Mouse (Mus musculus) neural tube, embryonic 15.5 days (tissue): ENCODE data around the gene Rnf145. TPM values are rescaled to one million over a fixed set of nuclear protein-coding genes. Genes with fewer than 3 reads are reported as not detected.

Experiments
- ATAC-seq: fragments of 200-750 bp; cut with Nextera tagmentation; 2 replicates; pipeline ENCODE4 v1.8.0; 2017; ENCODE audit warnings: mild to moderate bottlenecking, moderate TSS enrichment, moderate library complexity; ENCODE audit not compliant: low FRiP score
- H3K27ac ChIP-seq: fragments of 300-500 bp; sonication (generic); replicated peaks from 2 replicates; pipeline ENCODE4 v1.5.1; 2015; ENCODE audit warnings: mild to moderate bottlenecking, inconsistent platforms
- H3K27me3 ChIP-seq: fragments of 300-500 bp; sonication (generic); replicated peaks from 2 replicates; pipeline ENCODE4 v1.6.1; 2015; ENCODE audit warnings: inconsistent platforms
- H3K36me3 ChIP-seq: fragments of 300-500 bp; sonication (generic); 2 replicates; pipeline ENCODE4 v1.6.1; 2015; ENCODE audit warnings: inconsistent platforms
- H3K4me1 ChIP-seq: fragments of 300-500 bp; sonication (generic); 2 replicates; pipeline ENCODE4 v1.6.1; 2015; ENCODE audit warnings: inconsistent platforms
- H3K4me2 ChIP-seq: fragments of 300-500 bp; sonication (generic); 2 replicates; pipeline ENCODE4 v1.6.1; 2015; ENCODE audit warnings: inconsistent platforms, mild to moderate bottlenecking, moderate library complexity
- H3K4me3 ChIP-seq: fragments of 300-500 bp; sonication (generic); replicated peaks from 2 replicates; pipeline ENCODE4 v1.5.1; 2015; ENCODE audit warnings: mild to moderate bottlenecking, inconsistent platforms
- H3K9ac ChIP-seq: fragments of 300-500 bp; sonication (generic); replicated peaks from 2 replicates; pipeline ENCODE4 v1.6.1; 2015; ENCODE audit warnings: mild to moderate bottlenecking, inconsistent platforms
- H3K9me3 ChIP-seq: fragments of 300-500 bp; sonication (generic); replicated peaks from 2 replicates; pipeline ENCODE4 v1.6.1; 2016; ENCODE audit warnings: inconsistent platforms
- WGBS: fragments of 180-500 bp; shearing (Covaris S2); methylation state at CpG from one replicate; pipeline ENCODE4 v1.1.7; 2015; ENCODE audit warnings: mixed read lengths; 5-methylcytosine and 5-hydroxymethylcytosine counted together
- polyA plus RNA-seq: library from polyadenylated mRNA; unstranded; fragments of >200 nt; fragmentation: Nextera tagmentation; extraction: Ambion mirVana; gene quantifications from 2 replicates; pipeline ENCODE4 v1.2.1, GENCODE M21; 2015

Gene Rnf145
- polyA plus RNA-seq, 1 experiment from 2014 or later, result 112 TPM

GRCm38 (mm10) chr11:44512044-44513025 is 6.4 kb upstream of the Rnf145 start:
- ATAC-seq, result no peak
- 81% methylated on average over 14 of the region's 14 CpGs for WGBS
- no peak overlapping the region for H3K4me3 ChIP-seq
- peaks cover 2% of the 10 kb centered on the region for H3K4me1 ChIP-seq
- no peaks in the 10 kb centered on the region for H3K36me3 ChIP-seq
- no peak overlapping the region for H3K27ac ChIP-seq
- no peak overlapping the region for H3K9ac ChIP-seq
- H3K9me3 ChIP-seq, result no peaks in the 10 kb centered on the region
- no peaks in the 10 kb centered on the region for H3K27me3 ChIP-seq
- H3K4me2 ChIP-seq, result no peak overlapping the region

DNA sequence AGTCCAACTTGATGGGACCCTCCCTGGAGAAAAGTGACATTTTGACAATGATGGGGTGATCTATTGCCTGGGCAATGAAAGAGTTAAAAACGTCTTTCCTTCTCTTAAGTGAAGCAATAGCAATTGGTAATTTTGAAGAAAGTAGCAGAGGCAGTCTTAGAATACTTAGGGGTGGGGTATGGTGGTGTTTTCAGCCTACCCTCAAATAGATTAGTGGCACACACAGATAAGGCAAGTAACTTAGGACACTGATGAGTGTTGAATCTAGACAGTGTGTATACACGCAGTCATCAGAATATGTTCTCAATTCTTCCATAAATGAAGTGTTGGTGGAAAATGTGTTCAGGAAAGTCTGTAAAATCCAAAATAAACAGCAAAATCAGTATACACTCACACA is 5.7 kb upstream of the Rnf145 start:
- no peak overlapping the region for H3K4me3 ChIP-seq
- peaks cover 9% of the 10 kb centered on the region for H3K4me1 ChIP-seq
- no peak overlapping the region for H3K27ac ChIP-seq
- no peaks in the 10 kb centered on the region for H3K36me3 ChIP-seq
- no peak overlapping the region for H3K9ac ChIP-seq
- 61% methylated on average over 2 of the region's 2 CpGs for WGBS
- no peak overlapping the region for H3K4me2 ChIP-seq
- no peak for ATAC-seq
- no peaks in the 10 kb centered on the region for H3K27me3 ChIP-seq
- no peaks in the 10 kb centered on the region for H3K9me3 ChIP-seq

- no peak overlapping the region for H3K4me3 ChIP-seq
- 70% methylated on average over 2 of the region's 2 CpGs for WGBS
- H3K27me3 ChIP-seq, result no peaks in the 10 kb centered on the region
- H3K4me1 ChIP-seq, result peaks cover 13% of the 10 kb centered on the region
- ATAC-seq, result no peak
- H3K36me3 ChIP-seq, result no peaks in the 10 kb centered on the region
- H3K4me2 ChIP-seq, result no peak overlapping the region
- H3K9ac ChIP-seq, result no peak overlapping the region
- no peak overlapping the region for H3K27ac ChIP-seq
- H3K9me3 ChIP-seq, result no peaks in the 10 kb centered on the region
Observed at GRCm38 (mm10) chr11:44514666-44515065, 4.1 kb upstream of the Rnf145 start.

DNA sequence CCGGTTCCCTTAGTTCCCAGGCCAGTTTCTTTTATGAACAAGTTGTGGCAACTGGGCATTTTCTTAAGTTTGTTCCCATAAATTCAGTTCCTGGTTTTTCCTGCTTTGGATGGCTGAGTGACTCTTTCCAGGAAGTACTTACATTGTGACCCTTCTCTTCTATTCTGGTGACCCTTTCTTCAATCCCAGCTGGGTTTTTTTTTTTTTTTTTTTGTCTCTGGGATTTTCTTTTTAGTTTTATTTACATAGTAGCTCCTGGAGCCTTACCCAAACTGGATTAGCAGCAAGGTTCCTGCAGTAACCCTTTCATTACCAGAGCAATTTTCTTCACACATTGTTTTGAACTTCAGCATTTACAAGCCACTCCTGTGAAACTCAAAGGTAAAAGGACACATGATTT is 2.4 kb upstream of the Rnf145 start:
- Histone ChIP-seq H3K4me1 (peaks cover 23% of the 10 kb centered on the region), H3K27me3 (no peaks in the 10 kb centered on the region), H3K27ac (no peak overlapping the region), H3K4me2 (no peak overlapping the region), H3K4me3 (no peak overlapping the region), H3K9me3 (no peaks in the 10 kb centered on the region), H3K36me3 (no peaks in the 10 kb centered on the region), H3K9ac (no peak overlapping the region)
- WGBS, result 46% methylated on average over 1 of the region's 1 CpGs
- no peak for ATAC-seq

DNA sequence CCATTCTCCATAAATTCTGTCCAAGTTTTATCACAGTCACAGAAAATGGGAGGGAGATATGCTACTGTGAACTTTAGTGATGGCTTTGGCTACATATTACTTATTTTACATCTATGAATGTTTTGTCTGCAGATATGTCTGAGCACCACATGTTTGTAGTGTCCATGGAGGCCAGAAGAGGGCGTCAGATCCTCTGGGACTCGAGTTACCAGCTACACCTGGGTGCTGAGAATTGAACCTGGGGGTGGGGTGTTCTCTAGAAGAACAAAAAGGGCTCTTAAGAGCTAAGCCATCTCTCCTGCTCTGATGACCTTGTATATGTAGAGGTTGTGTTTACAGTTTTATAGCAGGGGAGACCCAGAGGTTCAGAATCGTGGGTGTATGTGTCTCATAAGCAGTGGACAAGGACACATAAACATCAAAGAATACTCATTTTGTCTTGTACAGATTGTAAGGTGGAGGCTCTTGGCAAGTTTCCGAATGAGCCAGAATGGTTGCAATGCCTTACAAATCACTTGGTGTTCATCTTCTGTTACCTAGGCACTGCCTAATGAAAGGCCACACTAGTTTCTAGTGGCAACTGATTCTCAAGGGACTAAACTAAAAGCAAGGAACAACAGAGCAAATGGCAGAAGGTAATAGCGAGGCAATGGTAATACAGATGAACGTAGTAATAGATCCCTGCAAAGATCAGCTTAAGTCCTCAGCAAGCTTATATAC is 1.0 kb upstream of the Rnf145 start:
- H3K9me3 ChIP-seq, result no peaks in the 10 kb centered on the region
- WGBS, result 34% methylated on average over 6 of the region's 6 CpGs
- no peak for ATAC-seq
- peak overlapping the region; percentile 94; the same call in 1 of the 2 replicates for H3K27ac ChIP-seq
- H3K27me3 ChIP-seq, result no peaks in the 10 kb centered on the region
- no peaks in the 10 kb centered on the region for H3K36me3 ChIP-seq
- peak overlapping the region; percentile 77 for H3K4me3 ChIP-seq
- peak overlapping the region; percentile 83; the same call in 1 of the 2 replicates for H3K9ac ChIP-seq
- H3K4me2 ChIP-seq, result peak overlapping the region; percentile 84
- H3K4me1 ChIP-seq, result peaks cover 31% of the 10 kb centered on the region

GRCm38 (mm10) chr11:44519096-44519949 is 559 bp downstream of the Rnf145 start:
- WGBS, result under 1% methylated on average over 52 of the region's 61 CpGs
- H3K36me3 ChIP-seq, result no peaks in the 10 kb centered on the region
- ATAC-seq, result peak; percentile 43

GRCm38 (mm10) chr11:44519950-44520761 is 1.4 kb downstream of the Rnf145 start:
- peak overlapping the region; percentile 77 for H3K4me3 ChIP-seq
- H3K27me3 ChIP-seq, result no peaks in the 10 kb centered on the region
- H3K4me1 ChIP-seq, result peaks cover 37% of the 10 kb centered on the region
- H3K9ac ChIP-seq, result peak overlapping the region; percentile 83
- peak overlapping the region; percentile 84 for H3K4me2 ChIP-seq
- peaks cover 5% of the 10 kb centered on the region for H3K36me3 ChIP-seq
- H3K9me3 ChIP-seq, result no peaks in the 10 kb centered on the region
- under 1% methylated on average over 28 of the region's 28 CpGs for WGBS
- peak; percentile 70 for ATAC-seq
- H3K27ac ChIP-seq, result peak overlapping the region; percentile 94

More at GRCm38 (mm10) chr11:44519096-44519949, 559 bp downstream of the Rnf145 start:
- no peaks in the 10 kb centered on the region for H3K9me3 ChIP-seq
- peak overlapping the region; percentile 94 for H3K27ac ChIP-seq
- H3K9ac ChIP-seq, result peak overlapping the region; percentile 83
- H3K4me3 ChIP-seq, result peak overlapping the region; percentile 77
- peak overlapping the region; percentile 84 for H3K4me2 ChIP-seq
- peaks cover 37% of the 10 kb centered on the region for H3K4me1 ChIP-seq
- no peaks in the 10 kb centered on the region for H3K27me3 ChIP-seq

DNA sequence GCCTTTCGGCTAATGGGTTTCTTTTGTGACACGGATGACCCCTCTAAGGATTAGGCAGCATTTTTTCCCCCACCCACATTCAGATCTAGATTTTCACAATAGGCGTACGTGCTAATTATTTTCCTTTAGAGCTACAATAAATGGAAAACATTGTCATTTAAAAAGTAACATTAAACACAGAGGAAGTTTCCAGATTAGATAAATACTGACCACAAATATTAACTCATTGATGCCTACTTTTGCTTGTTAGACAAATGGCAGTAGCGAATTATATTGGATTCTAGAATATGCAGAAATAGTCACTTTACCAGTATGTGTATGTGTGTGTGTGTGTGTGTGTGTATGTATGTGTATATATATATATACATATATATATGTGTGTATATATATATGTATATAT is 3.8 kb downstream of the Rnf145 start:
- H3K9me3 ChIP-seq, result no peaks in the 10 kb centered on the region
- 84% methylated on average over 5 of the region's 5 CpGs for WGBS
- ATAC-seq, result no peak
- no peak overlapping the region for H3K4me2 ChIP-seq
- H3K4me1 ChIP-seq, result peaks cover 32% of the 10 kb centered on the region
- peaks cover 16% of the 10 kb centered on the region for H3K36me3 ChIP-seq
- H3K4me3 ChIP-seq, result no peak overlapping the region
- no peak overlapping the region for H3K27ac ChIP-seq
- H3K9ac ChIP-seq, result no peak overlapping the region
- no peaks in the 10 kb centered on the region for H3K27me3 ChIP-seq

GRCm38 (mm10) chr11:44525765-44526164 is 7.0 kb downstream of the Rnf145 start:
- H3K36me3 ChIP-seq, result peaks cover 22% of the 10 kb centered on the region
- no peak overlapping the region for H3K27ac ChIP-seq
- H3K4me1 ChIP-seq, result peaks cover 27% of the 10 kb centered on the region
- WGBS, result 83% methylated on average over 4 of the region's 4 CpGs
- no peaks in the 10 kb centered on the region for H3K9me3 ChIP-seq
- H3K4me3 ChIP-seq, result no peak overlapping the region
- no peak overlapping the region for H3K9ac ChIP-seq
- ATAC-seq, result no peak
- no peaks in the 10 kb centered on the region for H3K27me3 ChIP-seq
- no peak overlapping the region for H3K4me2 ChIP-seq

DNA sequence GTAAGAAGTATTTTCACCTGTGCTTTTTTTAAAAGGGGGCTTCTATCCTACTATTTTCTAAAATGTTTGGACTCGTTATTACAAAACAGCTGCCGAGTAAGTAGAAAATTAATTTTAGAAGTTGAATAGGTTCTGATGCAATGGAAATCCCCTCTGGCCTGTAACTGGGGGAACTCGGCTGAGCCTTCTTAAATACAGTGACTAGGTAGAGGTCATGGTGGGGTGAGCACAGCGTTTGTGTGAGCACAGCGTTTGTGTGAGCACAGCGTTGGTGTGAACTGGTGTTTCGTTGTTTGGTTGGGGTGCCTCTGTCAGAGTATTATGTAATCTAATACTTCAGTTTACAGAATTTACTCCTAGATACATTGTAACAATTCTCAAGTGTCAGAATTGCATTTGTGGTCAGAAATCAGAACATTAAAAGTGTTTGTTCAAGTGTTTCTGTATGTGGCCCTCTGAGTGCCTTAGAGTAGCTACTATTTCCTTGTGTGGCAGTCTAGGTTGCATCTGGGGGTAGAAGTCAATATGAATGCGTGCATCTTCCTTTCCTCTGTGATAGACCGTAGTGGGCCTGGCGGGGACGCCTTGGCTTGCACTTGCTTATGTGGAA is 8.0 kb downstream of the Rnf145 start:
- Histone ChIP-seq H3K27ac (no peak overlapping the region), H3K9ac (no peak overlapping the region), H3K4me3 (no peak overlapping the region), H3K4me1 (peaks cover 23% of the 10 kb centered on the region), H3K4me2 (no peak overlapping the region), H3K36me3 (peaks cover 25% of the 10 kb centered on the region), H3K9me3 (no peaks in the 10 kb centered on the region), H3K27me3 (no peaks in the 10 kb centered on the region)
- WGBS, result 96% methylated on average over 11 of the region's 11 CpGs
- ATAC-seq, result no peak
